ENCODE assay signal across 19 mouse cellular contexts in the genomic region with DNA sequence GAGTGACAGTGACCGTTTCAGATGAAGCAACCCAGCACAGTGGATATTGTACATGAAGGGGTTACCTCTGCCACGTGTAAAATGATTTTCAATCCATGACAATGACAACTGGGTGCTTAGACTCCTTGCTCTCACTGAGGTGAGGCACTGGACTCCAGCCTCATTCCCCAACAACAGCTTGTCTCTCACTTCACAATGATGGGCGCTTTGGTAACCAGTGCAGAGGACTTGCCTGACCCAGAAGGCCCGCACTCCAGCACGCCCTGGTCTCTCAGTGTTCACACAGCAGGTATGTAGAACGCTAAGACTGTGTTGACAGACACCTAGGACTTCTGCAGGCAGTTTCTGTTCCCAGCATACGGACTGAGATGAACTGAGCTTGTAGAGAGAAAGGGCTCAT.
"Had no signal": no experiment of that assay in that cellular context is flagged by ENCODE, and none has a peak within 500 bp of the region (broad histone marks: within the 10 kb centered on the region; RNA-seq: fewer than 3 reads in every experiment).

No protein-coding gene starts in this region.

- H3K4me3 ChIP-seq: midbrain, embryonic 10.5 days; midbrain, embryonic 12.5 days; myocyte; neural tube, embryonic 13.5 days; neural tube, embryonic 15.5 days had no signal

- H3K27ac ChIP-seq: midbrain, embryonic 10.5 days; midbrain, embryonic 12.5 days; neural tube, embryonic 13.5 days; neural tube, embryonic 15.5 days had no signal

- H3K27me3 ChIP-seq: midbrain, embryonic 12.5 days; neural tube, embryonic 13.5 days; neural tube, embryonic 15.5 days had no signal

- H3K36me3 ChIP-seq: midbrain, embryonic 10.5 days; midbrain, embryonic 12.5 days; neural tube, embryonic 13.5 days; neural tube, embryonic 15.5 days had no signal

- H3K9me3 ChIP-seq: midbrain, embryonic 10.5 days; midbrain, embryonic 12.5 days; neural tube, embryonic 13.5 days; neural tube, embryonic 15.5 days had no signal

- H3K4me2 ChIP-seq: lung, embryonic 14.5 days; midbrain, embryonic 12.5 days; neural tube, embryonic 13.5 days; neural tube, embryonic 15.5 days had no signal

- DNase-seq: lung, adult 18-20 months; lung, embryonic 14.5 days; lung, postnatal 10 days; lung, postnatal 4 days; midbrain, embryonic 14.5 days; retina, postnatal 1 day; right cerebral cortex, adult 18-20 months; right cerebral cortex, postnatal 25 days; right cerebral cortex, postnatal 4 days; spleen, adult 18-20 months; thymus, adult 18-20 months; thymus, postnatal 14 days; thymus, postnatal 36 days had no signal

- H3K9ac ChIP-seq: lung, embryonic 14.5 days; midbrain, embryonic 12.5 days; neural tube, embryonic 13.5 days; neural tube, embryonic 15.5 days had no signal

- ATAC-seq: midbrain, embryonic 16.5 days had no signal

- H3K4me1 ChIP-seq: midbrain, embryonic 10.5 days; midbrain, embryonic 12.5 days; neural tube, embryonic 13.5 days; neural tube, embryonic 15.5 days had no signal
